Mouse (Mus musculus) adrenal gland, postnatal 4 days (tissue): ENCODE measurements around the gene Tnfrsf8. TPM values are rescaled to one million over a fixed set of nuclear protein-coding genes. Genes with fewer than 3 reads are reported as not detected.
A peak's percentile ranks its signal among the peaks of the same experiment; 100 is the strongest.

Experiments used
- DNase-seq, 2 experiments: peaks; one replicate each; pipeline ENCODE4 v3.0.0; 2021 to 2022; ENCODE audit warnings: low spot score in 2 of 2, mixed read lengths in 2 of 2
- total RNA-seq, 2 experiments: library from RNA; stranded (reverse); gene quantifications; 2 replicates each; pipeline ENCODE4 v1.2.3; 2021

Tnfrsf8 gene
- total RNA-seq, 2 experiments from 2014 or later, result 0.22 to 0.34 TPM

- no peak for DNase-seq
Observed at GRCm38 (mm10) chr4:145272763-145273162, 42.2 kb downstream of the Tnfrsf8 start.

GRCm38 (mm10) chr4:145271634-145272033 lies 43.3 kb downstream of the Tnfrsf8 start:
- DNase-seq, result no peak

- no peak for DNase-seq
Observed at GRCm38 (mm10) chr4:145270136-145270535, 44.8 kb downstream of the Tnfrsf8 start.

GRCm38 (mm10) chr4:145267631-145268110 lies 47.3 kb downstream of the Tnfrsf8 start:
- no peak for DNase-seq

GRCm38 (mm10) chr4:145266505-145266904 lies 48.5 kb downstream of the Tnfrsf8 start:
- DNase-seq, result no peak

GRCm38 (mm10) chr4:145264761-145265160 lies 50.2 kb downstream of the Tnfrsf8 start:
- DNase-seq, result no peak

GRCm38 (mm10) chr4:145263583-145263982 lies 51.4 kb downstream of the Tnfrsf8 start:
- DNase-seq, result no peak

- DNase-seq, result no peak
Observed at GRCm38 (mm10) chr4:145260802-145261201, 54.2 kb downstream of the Tnfrsf8 start.

GRCm38 (mm10) chr4:145257751-145258434 lies 57.1 kb downstream of the Tnfrsf8 start:
- no peak for DNase-seq

GRCm38 (mm10) chr4:145256144-145256543 lies 58.8 kb downstream of the Tnfrsf8 start:
- DNase-seq, result no peak

- DNase-seq, result no peak
Observed at GRCm38 (mm10) chr4:145254418-145254817, 60.5 kb downstream of the Tnfrsf8 start.

- DNase-seq, result no peak
Observed at GRCm38 (mm10) chr4:145252611-145253010, 62.4 kb downstream of the Tnfrsf8 start.

GRCm38 (mm10) chr4:145251546-145251945 lies 63.4 kb downstream of the Tnfrsf8 start:
- no peak for DNase-seq

- DNase-seq, result no peak
Observed at GRCm38 (mm10) chr4:145250002-145250401, 65.0 kb downstream of the Tnfrsf8 start.

- no peak for DNase-seq
Observed at GRCm38 (mm10) chr4:145247556-145247955, 67.4 kb downstream of the Tnfrsf8 start.

- DNase-seq, result peak in 1 of 2 experiments; percentile 43
Observed at GRCm38 (mm10) chr4:145246173-145247011, 68.6 kb downstream of the Tnfrsf8 start, which contains the start of gene Tnfrsf1b. Gene Tnfrsf1b (minus strand): TSS chr4:145246870.

- DNase-seq, result no peak
Observed at GRCm38 (mm10) chr4:145245581-145245980, 69.4 kb downstream of the Tnfrsf8 start.

- DNase-seq, result no peak
Observed at GRCm38 (mm10) chr4:145244676-145245075, 70.3 kb downstream of the Tnfrsf8 start.

GRCm38 (mm10) chr4:145242719-145243350 lies 72.1 kb downstream of the Tnfrsf8 start:
- DNase-seq, result no peak

GRCm38 (mm10) chr4:145240723-145241231 lies 74.2 kb downstream of the Tnfrsf8 start:
- no peak for DNase-seq

- no peak for DNase-seq
Observed at GRCm38 (mm10) chr4:145239049-145239830, 75.7 kb downstream of the Tnfrsf8 start.
